Comparison of ENCODE assay signal across 7 mouse cellular contexts in genomic region chr14:47751422-47752205, GRCm38 (mm10).
A peak's percentile ranks its signal among the peaks of the same experiment; 100 is the strongest.
DNase-seq lines count a peak whose midpoint lies in the region; ATAC-seq and TF ChIP-seq lines count a peak whose summit lies in the region.

No protein-coding gene starts in this region.

- H3K27me3 ChIP-seq in lung, postnatal 0 days (replicated peaks; ENCODE audit: insufficient read depth, low read length): no peaks in the 10 kb centered on the region

- H3K4me1 ChIP-seq in lung, postnatal 0 days (ENCODE audit: insufficient read depth, low read depth, low read length): peaks cover 2% of the 10 kb centered on the region; the same call in 1 of the 2 replicates

- H3K4me3 ChIP-seq in lung, postnatal 0 days (ENCODE audit: low read depth, low read length): no peak overlapping the region

- TF ChIP-seq EP300 in lung, postnatal 0 days (IDR thresholded peaks at IDR 0.05): no peak

- TF ChIP-seq CTCF in lung, postnatal 0 days (IDR thresholded peaks at IDR 0.05): peak; percentile 89

- H3K4me2 ChIP-seq in lung, postnatal 0 days (replicated peaks; ENCODE audit: low read depth, low read length): no peak overlapping the region

- DNase-seq in B cell, adult 2 months: peak; percentile 7 to 8
- DNase-seq in MEL-GATA-1-ER (ENCODE audit: extremely low read depth, low read depth): peak; percentile 18
- peak; percentile 87 to 90 for DNase-seq in cerebellum, postnatal 10 days
- DNase-seq in gastrocnemius, postnatal 10 days: peak; percentile 38
- peak; percentile 55 to 81 for DNase-seq in kidney, postnatal 25 days
- DNase-seq in lung, postnatal 0 days (ENCODE audit: low spot score): peak; percentile 83
- peak; percentile 70 for DNase-seq in right cerebral cortex, adult 18-20 months

- ATAC-seq in lung, postnatal 0 days: peak; percentile 63

- WGBS in lung, postnatal 0 days: 37% methylated on average over 8 of the region's 8 CpGs

- no peak overlapping the region for H3K9ac ChIP-seq in lung, postnatal 0 days (replicated peaks; ENCODE audit: low read depth)

- no peak overlapping the region for H3K27ac ChIP-seq in lung, postnatal 0 days (ENCODE audit: low read length)

- no peaks in the 10 kb centered on the region for H3K36me3 ChIP-seq in lung, postnatal 0 days (ENCODE audit: insufficient read depth, low read length)

- H3K9me3 ChIP-seq in lung, postnatal 0 days (ENCODE audit: low read length): no peaks in the 10 kb centered on the region

Comparison
In these comparisons a context has a peak if more than half of its experiments do, and no peak if none do; other contexts are left out.
1. DNase-seq: peak in every context shown above with its lines; median percentile 88 in cerebellum, postnatal 10 days; 83 in lung, postnatal 0 days; 70 in right cerebral cortex, adult 18-20 months; 68 in kidney, postnatal 25 days; 38 in gastrocnemius, postnatal 10 days; 18 in MEL-GATA-1-ER; 8 in B cell, adult 2 months.